Mouse (Mus musculus) ES-Bruce4 (cell line): ENCODE results near the gene Ptchd4.

ENCODE experiments used
- CTCF ChIP-seq: IDR thresholded peaks from one replicate; pipeline ENCODE4 v1.8.1; 2011; ENCODE audit warnings: low read depth, low read length
- EP300 ChIP-seq: IDR thresholded peaks from 2 replicates; pipeline ENCODE4 v1.6.1; 2011; ENCODE audit warnings: low read depth, low read length; ENCODE audit not compliant: insufficient read depth
- POLR2A ChIP-seq: IDR thresholded peaks from one replicate; pipeline ENCODE4 v1.8.1; 2011; ENCODE audit warnings: low read length; ENCODE audit not compliant: insufficient read depth

DNA sequence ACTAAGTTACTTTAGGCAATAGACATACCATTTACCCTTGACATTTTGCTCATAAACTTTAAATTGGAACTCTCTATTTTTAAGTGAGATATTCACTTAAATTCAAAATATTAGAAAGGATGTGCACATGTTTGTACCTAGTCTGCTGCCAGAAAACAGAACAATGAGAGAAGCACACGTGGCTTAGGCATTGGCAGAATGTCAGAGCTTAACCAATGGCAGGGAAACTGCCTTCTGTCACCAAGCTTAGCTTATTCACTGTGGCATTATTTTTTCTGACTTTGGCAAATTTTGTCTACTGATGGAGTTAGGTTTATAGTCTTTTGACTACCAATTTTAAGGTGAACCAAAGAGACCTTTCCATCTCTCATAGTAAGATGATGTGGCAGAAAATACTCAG is 31.4 kb upstream of the Ptchd4 start:
- no peak for TF ChIP-seq POLR2A
- TF ChIP-seq CTCF, result no peak
- no peak for TF ChIP-seq EP300
